Mouse (Mus musculus) A20 (cell line): ENCODE results near the gene Zbtb38.
"Not testable (repeated sequence)": the region's sequence is repeated elsewhere in the genome, so short reads cannot be mapped to it uniquely, and the experiment has no call there.

Source experiments
- DNase-seq: peaks from one replicate; pipeline ENCODE4 v3.0.0-alpha.2; 2011; ENCODE audit warnings: low read depth, low spot score

The Zbtb38 gene

GRCm38 (mm10) chr9:96684165-96684792, 68.4 kb downstream of the Zbtb38 start:
- DNase-seq, result no peak

- no peak for DNase-seq
These were observed 74.0 kb downstream of the Zbtb38 start for GRCm38 (mm10) chr9:96678611-96679010.

- DNase-seq, result not testable (repeated sequence)
These were observed 74.9 kb downstream of the Zbtb38 start for GRCm38 (mm10) chr9:96677711-96678110.

- DNase-seq, result no peak
These were observed 76.0 kb downstream of the Zbtb38 start for GRCm38 (mm10) chr9:96676671-96677070.

GRCm38 (mm10) chr9:96675763-96676640, 76.6 kb downstream of the Zbtb38 start:
- no peak for DNase-seq

- peak; percentile 86 for DNase-seq
These were observed 77.4 kb downstream of the Zbtb38 start for GRCm38 (mm10) chr9:96675071-96675762.

GRCm38 (mm10) chr9:96674301-96674700, 78.3 kb downstream of the Zbtb38 start:
- DNase-seq, result no peak

GRCm38 (mm10) chr9:96672466-96672865, 80.2 kb downstream of the Zbtb38 start:
- DNase-seq, result peak; percentile 18

- DNase-seq, result no peak
These were observed 81.4 kb downstream of the Zbtb38 start for GRCm38 (mm10) chr9:96671249-96671648.

- peak; percentile 96 for DNase-seq
These were observed 82.8 kb downstream of the Zbtb38 start for GRCm38 (mm10) chr9:96669877-96670276.

- DNase-seq, result peak; percentile 83
These were observed 84.0 kb downstream of the Zbtb38 start for GRCm38 (mm10) chr9:96668628-96669027.

GRCm38 (mm10) chr9:96660510-96661244, 92.0 kb downstream of the Zbtb38 start:
- no peak for DNase-seq

- no peak for DNase-seq
These were observed 92.8 kb downstream of the Zbtb38 start for GRCm38 (mm10) chr9:96659801-96660200.

GRCm38 (mm10) chr9:96653538-96653937, 99.1 kb downstream of the Zbtb38 start:
- DNase-seq, result peak; percentile 12

- DNase-seq, result peak; percentile 74
These were observed 99.9 kb downstream of the Zbtb38 start for GRCm38 (mm10) chr9:96652763-96653162.

GRCm38 (mm10) chr9:96650807-96651206, 101.8 kb downstream of the Zbtb38 start:
- no peak for DNase-seq

- no peak for DNase-seq
These were observed 102.7 kb downstream of the Zbtb38 start for GRCm38 (mm10) chr9:96649924-96650323.

GRCm38 (mm10) chr9:96649362-96649761, 103.3 kb downstream of the Zbtb38 start:
- DNase-seq, result no peak

GRCm38 (mm10) chr9:96646668-96647295, 105.8 kb downstream of the Zbtb38 start:
- no peak for DNase-seq

GRCm38 (mm10) chr9:96644840-96645239, 107.8 kb downstream of the Zbtb38 start:
- DNase-seq, result no peak

- DNase-seq, result not testable (repeated sequence)
These were observed 108.6 kb downstream of the Zbtb38 start for GRCm38 (mm10) chr9:96644002-96644401.
